Mouse (Mus musculus): ENCODE measurements at regions not wholly inside any gene's neighbourhood (a gene's known extent, or its start where the extent isn't known, plus 50 kb on each side); places are given as distances from the start of the nearest gene placed in this dataset.

DNA sequence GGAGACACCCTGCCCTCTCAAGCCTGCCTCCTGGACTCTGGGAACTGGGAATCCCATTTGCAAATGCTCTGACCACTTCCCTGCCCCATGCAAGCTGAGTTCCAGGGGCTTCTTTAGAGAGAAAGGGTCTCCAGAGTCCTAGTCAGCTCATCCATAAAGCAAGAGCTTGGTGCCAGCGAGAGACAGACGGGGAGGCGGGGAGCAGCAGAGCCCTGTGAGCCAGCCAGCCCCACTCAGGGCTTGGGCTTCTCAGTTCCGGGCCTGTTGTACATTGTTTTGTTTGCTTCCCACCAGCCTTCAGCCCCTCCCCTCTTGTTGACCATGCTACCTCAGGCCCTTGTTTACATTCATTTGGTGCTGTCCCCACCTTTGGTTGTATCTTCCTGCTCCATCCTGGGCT lies 143.9 kb upstream of the Thy1 start:
- no peak overlapping the region for H3K9ac ChIP-seq
- H3K9me3 ChIP-seq = no peaks in the 10 kb centered on the region
- H3K36me3 ChIP-seq = no peaks in the 10 kb centered on the region
- no peak overlapping the region for H3K4me2 ChIP-seq
- 32% methylated on average over 4 of the region's 4 CpGs for WGBS
- H3K27me3 ChIP-seq = no peaks in the 10 kb centered on the region
- no peak overlapping the region for H3K27ac ChIP-seq
- no peak overlapping the region for H3K4me3 ChIP-seq
- ATAC-seq (ENCODE audit: borderline replicate concordance, extremely low read depth, low FRiP score, low TSS enrichment) = no peak
- no peaks in the 10 kb centered on the region; the same call in 1 of the 2 replicates for H3K4me1 ChIP-seq

GRCm38 (mm10) chr9:43908325-43908724 lies 134.9 kb upstream of the Thy1 start:
- no peak for ATAC-seq (ENCODE audit: borderline replicate concordance, extremely low read depth, low FRiP score, low TSS enrichment)
- no peaks in the 10 kb centered on the region for H3K36me3 ChIP-seq
- no peak overlapping the region for H3K27ac ChIP-seq
- WGBS = 76% methylated on average over 4 of the region's 4 CpGs
- H3K4me1 ChIP-seq = no peaks in the 10 kb centered on the region; the same call in 1 of the 2 replicates
- H3K4me2 ChIP-seq = no peak overlapping the region
- no peaks in the 10 kb centered on the region for H3K27me3 ChIP-seq
- no peaks in the 10 kb centered on the region for H3K9me3 ChIP-seq
- no peak overlapping the region for H3K9ac ChIP-seq
- no peak overlapping the region for H3K4me3 ChIP-seq

DNA sequence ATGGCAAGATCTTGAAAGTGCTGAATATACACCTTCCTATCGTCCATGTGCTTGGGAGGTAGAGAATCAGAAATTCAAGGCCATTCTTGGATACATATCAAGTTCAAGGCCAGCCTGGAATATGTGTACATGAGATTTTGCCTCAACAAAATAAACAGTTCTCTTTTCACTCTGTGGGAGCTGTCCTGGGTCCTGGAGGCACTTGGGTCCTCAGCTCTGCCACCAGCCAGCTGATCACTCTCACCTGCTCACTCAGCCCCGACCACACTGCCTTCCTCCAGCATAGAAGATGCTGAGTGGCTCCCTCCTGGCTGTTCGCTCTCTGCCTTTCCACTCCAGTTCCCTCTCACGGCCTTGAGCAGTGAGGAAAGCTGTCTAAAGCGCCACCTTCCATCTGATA lies 128.2 kb upstream of the Thy1 start:
- Histone ChIP-seq H3K4me3 (no peak overlapping the region), H3K4me2 (no peak overlapping the region), H3K4me1 (no peaks in the 10 kb centered on the region), H3K9ac (no peak overlapping the region), H3K36me3 (no peaks in the 10 kb centered on the region), H3K9me3 (no peaks in the 10 kb centered on the region), H3K27ac (no peak overlapping the region), H3K27me3 (peaks cover 7% of the 10 kb centered on the region; the same call in 1 of the 2 replicates)
- 44% methylated on average over 5 of the region's 5 CpGs for WGBS
- ATAC-seq (ENCODE audit: borderline replicate concordance, extremely low read depth, low FRiP score, low TSS enrichment) = no peak

GRCm38 (mm10) chr9:43917467-43917866 lies 125.7 kb upstream of the Thy1 start:
- Histone ChIP-seq H3K4me1 (no peaks in the 10 kb centered on the region), H3K27ac (no peak overlapping the region), H3K36me3 (no peaks in the 10 kb centered on the region), H3K9me3 (no peaks in the 10 kb centered on the region), H3K4me2 (no peak overlapping the region), H3K27me3 (peaks cover 15% of the 10 kb centered on the region; the same call in 1 of the 2 replicates), H3K4me3 (no peak overlapping the region), H3K9ac (no peak overlapping the region)
- no peak for ATAC-seq (ENCODE audit: borderline replicate concordance, extremely low read depth, low FRiP score, low TSS enrichment)
- 25% methylated on average over 10 of the region's 10 CpGs for WGBS

DNA sequence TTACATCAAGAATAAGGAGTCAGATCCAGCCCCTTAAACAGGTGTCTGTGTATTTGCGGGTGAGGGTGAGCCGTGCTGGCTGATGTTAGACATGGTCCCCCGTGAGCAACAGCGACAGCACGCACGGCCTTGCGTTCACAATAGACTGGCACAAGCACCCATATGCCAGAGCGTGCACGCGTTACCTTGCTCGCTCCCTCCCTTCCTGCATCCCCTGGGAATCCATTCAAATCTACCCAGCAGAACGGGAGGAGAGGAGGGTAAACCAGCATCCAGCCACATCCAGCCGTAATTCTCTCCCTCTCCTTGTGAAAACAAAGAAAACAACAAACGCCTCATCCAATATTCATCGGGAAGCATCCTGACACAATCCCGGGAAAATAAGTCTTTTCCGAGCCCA lies 124.2 kb upstream of the Thy1 start:
- Histone ChIP-seq H3K4me1 (no peaks in the 10 kb centered on the region), H3K27ac (no peak overlapping the region), H3K36me3 (no peaks in the 10 kb centered on the region), H3K9me3 (no peaks in the 10 kb centered on the region), H3K9ac (no peak overlapping the region), H3K4me3 (no peak overlapping the region), H3K27me3 (peaks cover 19% of the 10 kb centered on the region; the same call in 1 of the 2 replicates), H3K4me2 (no peak overlapping the region)
- WGBS = 81% methylated on average over 17 of the region's 17 CpGs
- ATAC-seq (ENCODE audit: borderline replicate concordance, extremely low read depth, low FRiP score, low TSS enrichment) = no peak

- Histone ChIP-seq H3K4me3 (no peak overlapping the region), H3K27ac (no peak overlapping the region), H3K4me1 (no peaks in the 10 kb centered on the region), H3K36me3 (no peaks in the 10 kb centered on the region), H3K27me3 (peaks cover 19% of the 10 kb centered on the region; the same call in 1 of the 2 replicates), H3K9me3 (no peaks in the 10 kb centered on the region), H3K4me2 (no peak overlapping the region), H3K9ac (no peak overlapping the region)
- ATAC-seq (ENCODE audit: borderline replicate concordance, extremely low read depth, low FRiP score, low TSS enrichment) = no peak
- 11% methylated on average over 24 of the region's 24 CpGs for WGBS
Observed at GRCm38 (mm10) chr9:43920053-43920754, 123.0 kb upstream of the Thy1 start.

DNA sequence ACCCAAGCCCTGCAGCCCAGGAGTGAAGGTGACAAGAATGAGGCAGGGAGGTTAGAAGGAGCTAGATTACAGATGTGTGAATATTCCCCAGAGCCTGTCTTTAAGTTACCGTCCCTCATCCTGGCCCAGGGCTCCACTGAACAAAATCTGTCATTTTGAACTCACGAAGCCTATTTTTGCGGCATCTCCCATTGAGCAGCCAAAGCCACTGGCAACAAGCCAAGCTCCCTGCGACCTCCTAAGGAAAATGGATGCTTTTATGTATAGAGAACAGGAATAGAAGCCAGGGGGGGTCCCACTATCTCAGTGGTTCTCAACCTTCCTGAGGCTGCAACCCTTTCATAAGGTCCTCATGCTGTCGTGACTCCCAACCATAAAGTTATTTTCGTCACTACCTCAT lies 121.0 kb upstream of the Thy1 start:
- no peak overlapping the region for H3K4me3 ChIP-seq
- H3K27ac ChIP-seq = no peak overlapping the region
- no peak overlapping the region for H3K9ac ChIP-seq
- H3K27me3 ChIP-seq = peaks cover 19% of the 10 kb centered on the region; the same call in 1 of the 2 replicates
- 40% methylated on average over 6 of the region's 6 CpGs for WGBS
- ATAC-seq (ENCODE audit: borderline replicate concordance, extremely low read depth, low FRiP score, low TSS enrichment) = no peak
- no peak overlapping the region for H3K4me2 ChIP-seq
- H3K36me3 ChIP-seq = no peaks in the 10 kb centered on the region
- H3K9me3 ChIP-seq = no peaks in the 10 kb centered on the region
- no peaks in the 10 kb centered on the region for H3K4me1 ChIP-seq

- Histone ChIP-seq H3K4me2 (no peak overlapping the region), H3K27ac (no peak overlapping the region), H3K9ac (no peak overlapping the region), H3K36me3 (no peaks in the 10 kb centered on the region), H3K4me1 (no peaks in the 10 kb centered on the region), H3K27me3 (peaks cover 19% of the 10 kb centered on the region; the same call in 1 of the 2 replicates), H3K4me3 (no peak overlapping the region), H3K9me3 (no peaks in the 10 kb centered on the region)
- WGBS = 39% methylated on average over 4 of the region's 4 CpGs
- no peak for ATAC-seq (ENCODE audit: borderline replicate concordance, extremely low read depth, low FRiP score, low TSS enrichment)
Observed at GRCm38 (mm10) chr9:43923088-43923487, 120.1 kb upstream of the Thy1 start.

- Histone ChIP-seq H3K4me3 (no peak overlapping the region), H3K27ac (no peak overlapping the region), H3K9me3 (no peaks in the 10 kb centered on the region), H3K36me3 (no peaks in the 10 kb centered on the region), H3K4me2 (no peak overlapping the region), H3K27me3 (peaks cover 13% of the 10 kb centered on the region; the same call in 1 of the 2 replicates), H3K4me1 (no peaks in the 10 kb centered on the region), H3K9ac (no peak overlapping the region)
- 32% methylated on average over 15 of the region's 15 CpGs for WGBS
- no peak for ATAC-seq (ENCODE audit: borderline replicate concordance, extremely low read depth, low FRiP score, low TSS enrichment)
Observed at GRCm38 (mm10) chr9:43924795-43925194, 118.4 kb upstream of the Thy1 start.

DNA sequence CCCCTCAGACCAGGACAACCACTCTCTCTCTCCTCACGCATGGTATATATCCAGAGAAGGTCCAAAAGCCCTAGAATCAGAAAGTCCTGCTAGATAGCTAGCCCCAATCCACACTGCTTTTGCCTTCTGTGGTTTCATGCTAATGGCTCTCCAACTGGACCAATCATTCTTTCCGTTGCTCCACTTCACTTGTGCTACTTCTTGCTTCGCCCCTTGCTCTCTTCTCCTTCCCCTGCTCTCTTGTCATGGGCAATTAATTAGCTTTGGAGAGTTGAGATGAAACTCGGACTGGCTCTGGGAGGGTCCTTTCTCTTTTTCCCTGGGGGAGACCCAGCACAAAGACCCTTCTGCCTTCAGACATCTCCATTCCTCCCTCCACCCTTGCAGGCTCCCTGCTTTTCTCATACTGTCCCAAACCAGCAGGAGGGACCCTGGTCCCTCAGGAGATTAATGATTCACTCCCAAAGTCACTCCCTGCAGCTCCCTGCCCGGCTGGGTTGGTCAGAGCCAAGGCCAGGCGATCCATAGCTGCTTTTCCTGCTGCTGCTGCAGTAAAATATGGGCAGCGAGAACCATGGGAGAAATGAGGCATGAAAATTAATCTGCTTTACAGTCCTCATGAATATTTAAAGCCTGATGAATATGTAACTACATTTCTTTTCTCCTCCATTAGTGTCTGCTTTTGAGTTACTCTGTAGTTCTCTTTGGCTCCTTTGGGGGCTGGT lies 113.7 kb upstream of the Thy1 start:
- Histone ChIP-seq H3K9ac (no peak overlapping the region), H3K27ac (no peak overlapping the region), H3K27me3 (peaks cover 10% of the 10 kb centered on the region), H3K4me1 (no peaks in the 10 kb centered on the region), H3K4me2 (no peak overlapping the region), H3K36me3 (no peaks in the 10 kb centered on the region), H3K4me3 (no peak overlapping the region), H3K9me3 (no peaks in the 10 kb centered on the region)
- WGBS = 25% methylated on average over 7 of the region's 7 CpGs
- no peak for ATAC-seq (ENCODE audit: borderline replicate concordance, extremely low read depth, low FRiP score, low TSS enrichment)

DNA sequence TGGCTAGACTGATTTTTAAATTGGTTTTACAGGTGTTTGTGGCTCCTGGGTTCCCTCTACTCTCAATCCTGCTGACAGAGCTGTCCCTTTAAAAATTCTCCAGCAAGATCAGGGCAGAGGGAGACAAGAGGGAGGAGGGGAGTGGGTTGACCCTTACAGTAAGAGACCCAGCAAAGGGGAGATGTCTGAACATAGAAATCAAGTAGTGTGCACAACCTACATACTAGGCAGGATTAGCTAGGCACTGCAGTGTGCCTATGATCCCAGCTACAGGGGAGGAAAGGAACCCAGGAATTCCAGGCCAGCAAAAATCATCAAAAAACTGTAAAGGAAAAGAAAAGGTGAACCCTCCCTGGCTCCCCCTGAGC lies 113.2 kb upstream of the Thy1 start:
- no peaks in the 10 kb centered on the region for H3K36me3 ChIP-seq
- H3K27me3 ChIP-seq = peaks cover 10% of the 10 kb centered on the region
- no peak for ATAC-seq (ENCODE audit: borderline replicate concordance, extremely low read depth, low FRiP score, low TSS enrichment)
- H3K4me2 ChIP-seq = no peak overlapping the region
- no peaks in the 10 kb centered on the region for H3K9me3 ChIP-seq
- H3K27ac ChIP-seq = no peak overlapping the region
- no peak overlapping the region for H3K4me3 ChIP-seq
- no peaks in the 10 kb centered on the region for H3K4me1 ChIP-seq
- no peak overlapping the region for H3K9ac ChIP-seq

DNA sequence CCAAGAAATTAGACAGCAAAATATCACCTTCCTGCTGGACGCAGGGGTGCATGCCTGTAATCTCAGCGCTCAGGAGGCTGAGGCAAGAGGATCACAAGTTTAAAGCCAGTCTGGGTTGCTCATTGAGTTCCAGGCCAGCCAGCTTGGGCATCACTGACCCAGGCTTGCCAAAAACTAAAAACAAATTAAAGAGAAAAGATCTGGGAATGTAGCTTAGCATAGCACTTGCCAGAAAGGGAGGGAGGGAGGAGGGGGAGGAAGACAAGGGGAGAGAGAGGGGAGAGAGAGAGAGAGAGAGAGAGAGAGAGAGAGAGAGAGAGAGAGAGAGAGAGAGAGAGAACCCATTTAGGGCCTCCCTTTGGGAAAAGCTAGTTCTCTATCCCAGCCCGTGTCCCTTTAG lies 112.7 kb upstream of the Thy1 start:
- ATAC-seq (ENCODE audit: borderline replicate concordance, extremely low read depth, low FRiP score, low TSS enrichment) = no peak
- H3K36me3 ChIP-seq = no peaks in the 10 kb centered on the region
- H3K27me3 ChIP-seq = peaks cover 10% of the 10 kb centered on the region
- H3K4me1 ChIP-seq = no peaks in the 10 kb centered on the region
- no peak overlapping the region for H3K27ac ChIP-seq
- H3K9me3 ChIP-seq = no peaks in the 10 kb centered on the region
- 59% methylated on average over 3 of the region's 3 CpGs for WGBS
- H3K4me2 ChIP-seq = no peak overlapping the region
- H3K4me3 ChIP-seq = no peak overlapping the region
- H3K9ac ChIP-seq = no peak overlapping the region
